Mouse (Mus musculus) MEL (cell line): ENCODE measurements around the gene Samd14. TPM values are rescaled to one million over a fixed set of nuclear protein-coding genes. Genes with fewer than 3 reads are reported as not detected.
A peak's percentile ranks its signal among the peaks of the same experiment; 100 is the strongest.

Source experiments
- DNase-seq: peaks from one replicate; pipeline ENCODE4 v3.0.0; 2011; ENCODE audit warnings: low read depth, low spot score
- H3K27ac ChIP-seq: 2 replicates; pipeline ENCODE4 v1.5.1; 2012; ENCODE audit warnings: low read depth, mild to moderate bottlenecking, control low read depth, low read length, moderate library complexity; ENCODE audit not compliant: control insufficient read depth
- H3K27me3 ChIP-seq, 2 experiments: fragments of 150-350 bp in 1 of 2; sonication (generic) in 1 of 2; 2 replicates each; pipeline ENCODE4 v1.6.1; 2012; ENCODE audit warnings: low read length in 2 of 2, mild to moderate bottlenecking in 2 of 2, improper control_type of control experiment in 1 of 2, moderate library complexity in 1 of 2; ENCODE audit not compliant: insufficient read depth in 2 of 2, control insufficient read depth in 1 of 2
- H3K36me3 ChIP-seq, 2 experiments: 2 replicates each; pipeline ENCODE4 v1.6.1; 2012 to 2014; ENCODE audit warnings: low read length in 2 of 2, improper control_type of control experiment in 1 of 2, inconsistent platforms in 1 of 2, mild to moderate bottlenecking in 1 of 2; ENCODE audit not compliant: insufficient read depth in 2 of 2, control insufficient read depth in 1 of 2
- H3K4me1 ChIP-seq, 2 experiments: fragments of 150-350 bp in 1 of 2; sonication (generic) in 1 of 2; 2 replicates each; pipeline ENCODE4 v1.6.1; 2012; ENCODE audit warnings: low read length in 2 of 2, improper control_type of control experiment in 1 of 2, mild to moderate bottlenecking in 1 of 2; ENCODE audit not compliant: insufficient read depth in 2 of 2, control insufficient read depth in 1 of 2
- H3K4me3 ChIP-seq, 2 experiments: fragments of 150-350 bp in 1 of 2; sonication (generic) in 1 of 2; 2 replicates each; pipeline ENCODE4 v1.5.1; 2012; ENCODE audit warnings: low read depth in 2 of 2, low read length in 2 of 2, mild to moderate bottlenecking in 2 of 2, moderate library complexity in 2 of 2, control low read depth in 1 of 2, improper control_type of control experiment in 1 of 2; ENCODE audit not compliant: control insufficient read depth in 1 of 2, insufficient read depth in 1 of 2
- H3K79me2 ChIP-seq: 2 replicates; pipeline ENCODE4 v1.6.1; 2012; ENCODE audit warnings: mild to moderate bottlenecking, low read length, moderate library complexity; ENCODE audit not compliant: control insufficient read depth, poor library complexity, insufficient read depth
- H3K9ac ChIP-seq: 2 replicates; pipeline ENCODE4 v1.6.1; 2012; ENCODE audit warnings: low read depth, mild to moderate bottlenecking, control low read depth, low read length, moderate library complexity; ENCODE audit not compliant: control insufficient read depth, poor library complexity, severe bottlenecking
- H3K9me3 ChIP-seq: fragments of 150-350 bp; sonication (generic); replicated peaks from 2 replicates; pipeline ENCODE4 v1.6.1; 2012; ENCODE audit warnings: mild to moderate bottlenecking, low read length, improper control_type of control experiment, moderate library complexity; ENCODE audit not compliant: insufficient read depth
- BHLHE40 ChIP-seq: IDR thresholded peaks from 2 replicates; pipeline ENCODE4 v1.6.1; 2012; ENCODE audit warnings: low read depth, mild to moderate bottlenecking, inconsistent platforms, low read length, improper control_type of control experiment, borderline replicate concordance
- CHD1 ChIP-seq: IDR thresholded peaks from 2 replicates; pipeline ENCODE4 v1.6.1; 2012; ENCODE audit warnings: low read depth, mild to moderate bottlenecking, inconsistent platforms, low read length, improper control_type of control experiment
- CHD2 ChIP-seq: IDR thresholded peaks from 2 replicates; pipeline ENCODE4 v1.6.1; 2011; ENCODE audit warnings: low read length, improper control_type of control experiment
- CTCF ChIP-seq, 3 experiments: IDR thresholded peaks in 2 of 3; conservative IDR thresholded peaks in 1 of 3; 2 replicates each; pipeline ENCODE4 v1.5.1; 2011 to 2012; ENCODE audit warnings: low read length in 3 of 3, low read depth in 2 of 3, mild to moderate bottlenecking in 2 of 3, improper control_type of control experiment in 1 of 3, inconsistent platforms in 1 of 3, mixed read lengths in 1 of 3, moderate library complexity in 1 of 3; ENCODE audit not compliant: control insufficient read depth in 1 of 3, insufficient read depth in 1 of 3, poor library complexity in 1 of 3, severe bottlenecking in 1 of 3
- E2F4 ChIP-seq: IDR thresholded peaks from 2 replicates; pipeline ENCODE4 v1.6.1; 2011; ENCODE audit warnings: low read depth, low read length, improper control_type of control experiment, borderline replicate concordance
- ELF1 ChIP-seq: IDR thresholded peaks from 2 replicates; pipeline ENCODE4 v1.6.1; 2014; ENCODE audit warnings: low read depth, mild to moderate bottlenecking, inconsistent platforms, low read length, improper control_type of control experiment, moderate library complexity
- EP300 ChIP-seq, 2 experiments: IDR thresholded peaks; 2 replicates each; pipeline ENCODE4 v1.6.1; 2011; ENCODE audit warnings: improper control_type of control experiment in 2 of 2, low read length in 2 of 2, low read depth in 1 of 2, mild to moderate bottlenecking in 1 of 2
- GABPA ChIP-seq: IDR thresholded peaks from 2 replicates; pipeline ENCODE4 v1.6.1; 2012; ENCODE audit warnings: low read depth, mild to moderate bottlenecking, inconsistent platforms, low read length, improper control_type of control experiment, moderate library complexity
- HCFC1 ChIP-seq: IDR thresholded peaks from 2 replicates; pipeline ENCODE4 v1.6.1; 2012; ENCODE audit warnings: low read depth, mild to moderate bottlenecking, inconsistent platforms, low read length, improper control_type of control experiment, moderate library complexity
- JUND ChIP-seq: IDR thresholded peaks from 2 replicates; pipeline ENCODE4 v1.6.1; 2011; ENCODE audit warnings: low read depth, mild to moderate bottlenecking, improper control_type of control experiment, low read length
- KAT2A ChIP-seq: conservative IDR thresholded peaks from 2 replicates; pipeline ENCODE4 v1.6.1; 2012; ENCODE audit warnings: low read depth, low read length, improper control_type of control experiment, inconsistent platforms
- MAX ChIP-seq: IDR thresholded peaks from 2 replicates; pipeline ENCODE4 v1.6.1; 2011; ENCODE audit warnings: low read length, improper control_type of control experiment
- MAZ ChIP-seq: IDR thresholded peaks from 2 replicates; pipeline ENCODE4 v1.6.1; 2012; ENCODE audit warnings: low read depth, mild to moderate bottlenecking, inconsistent platforms, low read length, improper control_type of control experiment
- MEF2A ChIP-seq: IDR thresholded peaks from 2 replicates; pipeline ENCODE4 v1.6.1; 2014; ENCODE audit warnings: low read depth, mild to moderate bottlenecking, inconsistent platforms, low read length, improper control_type of control experiment; ENCODE audit not compliant: poor library complexity, insufficient replicate concordance, severe bottlenecking; ENCODE audit errors: extremely low read depth
- MYC ChIP-seq: IDR thresholded peaks from 2 replicates; pipeline ENCODE4 v1.6.1; 2011; ENCODE audit warnings: low read depth, mild to moderate bottlenecking, low read length, improper control_type of control experiment, moderate library complexity
- NELFE ChIP-seq: IDR thresholded peaks from 2 replicates; pipeline ENCODE4 v1.6.1; 2011; ENCODE audit warnings: low read depth, low read length, improper control_type of control experiment
- NRF1 ChIP-seq: IDR thresholded peaks from 2 replicates; pipeline ENCODE4 v1.6.1; 2014; ENCODE audit warnings: low read depth, mild to moderate bottlenecking, inconsistent platforms, low read length, improper control_type of control experiment, moderate library complexity; ENCODE audit not compliant: poor library complexity, insufficient read depth, severe bottlenecking
- POLR2A ChIP-seq, 2 experiments: IDR thresholded peaks; 2 replicates each; pipeline ENCODE4 v1.6.1; 2011 to 2012; ENCODE audit warnings: low read length in 2 of 2, mild to moderate bottlenecking in 2 of 2, control low read depth in 1 of 2, improper control_type of control experiment in 1 of 2, low read depth in 1 of 2, moderate library complexity in 1 of 2; ENCODE audit not compliant: control insufficient read depth in 1 of 2, insufficient read depth in 1 of 2, poor library complexity in 1 of 2
- POLR2AphosphoS2 ChIP-seq: IDR thresholded peaks from 2 replicates; pipeline ENCODE4 v1.6.1; 2011; ENCODE audit warnings: low read length, improper control_type of control experiment
- POLR2AphosphoS5 ChIP-seq: IDR thresholded peaks from 2 replicates; pipeline ENCODE4 v1.6.1; 2012; ENCODE audit warnings: low read depth, borderline replicate concordance, mild to moderate bottlenecking, inconsistent platforms, low read length, moderate library complexity, mixed read lengths
- RAD21 ChIP-seq: IDR thresholded peaks from 2 replicates; pipeline ENCODE4 v1.6.1; 2011; ENCODE audit warnings: mild to moderate bottlenecking, low read depth, low read length, improper control_type of control experiment
- RCOR1 ChIP-seq: IDR thresholded peaks from 2 replicates; pipeline ENCODE4 v1.6.1; 2012; ENCODE audit warnings: low read depth, mild to moderate bottlenecking, inconsistent platforms, low read length, improper control_type of control experiment
- SIN3A ChIP-seq: IDR thresholded peaks from 2 replicates; pipeline ENCODE4 v1.6.1; 2012; ENCODE audit warnings: low read length, improper control_type of control experiment, inconsistent platforms
- TAL1 ChIP-seq: IDR thresholded peaks from 2 replicates; pipeline ENCODE4 v1.6.1; 2012; ENCODE audit warnings: mild to moderate bottlenecking, inconsistent platforms, low read length, moderate library complexity, mixed read lengths
- TBP ChIP-seq: IDR thresholded peaks from 2 replicates; pipeline ENCODE4 v1.8.0; 2011; ENCODE audit warnings: low read depth, low read length, improper control_type of control experiment
- UBTF ChIP-seq: IDR thresholded peaks from 2 replicates; pipeline ENCODE4 v1.6.1; 2012; ENCODE audit warnings: low read depth, mild to moderate bottlenecking, inconsistent platforms, low read length, improper control_type of control experiment, moderate library complexity, borderline replicate concordance; ENCODE audit not compliant: insufficient read depth
- USF1 ChIP-seq: IDR thresholded peaks from 2 replicates; pipeline ENCODE4 v1.6.1; 2014; ENCODE audit warnings: low read depth, mild to moderate bottlenecking, inconsistent platforms, low read length, improper control_type of control experiment, moderate library complexity
- ZC3H11A ChIP-seq: IDR thresholded peaks from 2 replicates; pipeline ENCODE4 v1.6.1; 2012; ENCODE audit warnings: low read depth, mild to moderate bottlenecking, inconsistent platforms, low read length, improper control_type of control experiment
- ZKSCAN1 ChIP-seq: IDR thresholded peaks from 2 replicates; pipeline ENCODE4 v1.6.1; 2012; ENCODE audit warnings: low read depth, mild to moderate bottlenecking, inconsistent platforms, low read length, improper control_type of control experiment, moderate library complexity
- ZMIZ1 ChIP-seq: IDR thresholded peaks from 2 replicates; pipeline ENCODE4 v1.6.1; 2012; ENCODE audit warnings: low read depth, mild to moderate bottlenecking, inconsistent platforms, low read length, improper control_type of control experiment, moderate library complexity
- ZNF384 ChIP-seq: IDR thresholded peaks from 2 replicates; pipeline ENCODE4 v1.6.1; 2012; ENCODE audit warnings: low read depth, mild to moderate bottlenecking, inconsistent platforms, low read length, improper control_type of control experiment
- polyA plus RNA-seq, 2 experiments: library from polyadenylated mRNA; stranded (reverse) in 1 of 2; unstranded in 1 of 2; fragments of >175 nt in 1 of 2; fragments of >200 nt in 1 of 2; gene quantifications; 2 replicates each; pipeline versions ENCODE4 v1.2.1 to v1.2.4; 2012; ENCODE audit warnings: low replicate concordance in 2 of 2, low read depth in 1 of 2; ENCODE audit not compliant: insufficient read length in 2 of 2, insufficient read depth in 1 of 2, missing spikeins in 1 of 2
- total RNA-seq: library from RNA; depleted of rRNA; stranded (reverse); fragments of 300-350 nt; gene quantifications from 2 replicates; pipeline ENCODE4 v1.2.3, GENCODE M21; 2012

Gene Samd14
- total and polyA plus RNA-seq, 3 experiments = 57.6 to 1,219 (median 101) TPM

DNA sequence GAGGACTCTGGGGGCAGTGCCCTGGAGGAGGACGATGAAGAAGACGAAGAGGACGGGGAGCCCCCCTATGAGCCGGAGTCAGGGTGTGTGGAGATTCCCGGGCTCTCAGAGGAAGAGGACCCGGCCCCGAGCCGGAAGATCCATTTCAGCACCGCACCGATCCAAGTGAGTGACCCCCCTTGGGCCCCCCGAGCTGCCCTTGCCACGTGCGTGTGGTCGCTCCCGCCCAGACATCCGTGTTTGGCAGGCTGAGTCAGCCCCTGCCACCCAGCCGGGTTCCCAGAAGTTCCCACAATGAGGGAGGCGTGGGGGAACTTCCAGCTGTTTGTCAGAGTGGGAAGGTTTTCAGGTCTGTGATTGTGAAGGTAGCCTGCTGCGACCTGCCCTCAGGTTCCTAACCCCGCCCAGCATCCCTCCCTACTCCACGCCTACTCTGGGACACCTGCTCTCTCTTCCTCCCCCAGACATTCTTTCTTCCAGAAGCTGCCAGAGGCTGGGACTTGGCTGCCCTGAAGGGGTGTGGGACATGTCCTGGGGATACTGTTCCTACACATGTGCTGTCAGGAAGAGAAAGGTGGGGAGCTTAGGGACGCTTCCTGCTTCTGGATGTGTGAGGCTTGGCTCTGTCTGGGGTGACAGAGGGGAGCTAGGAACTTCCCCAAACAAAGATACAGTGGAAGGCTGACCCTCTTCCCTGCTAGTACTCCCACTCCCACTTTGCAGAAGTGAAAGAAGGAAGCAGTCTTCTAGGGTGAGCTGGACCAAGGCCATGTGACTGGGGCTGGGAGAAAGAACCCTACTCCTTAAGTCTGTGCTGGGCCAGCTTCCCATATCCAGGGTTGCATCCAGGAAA lies 16.7 kb upstream of the Samd14 start (continued):
- TF ChIP-seq ZMIZ1 (no peak), UBTF (0 out of 2 replicates have a peak, but pooled peaks have one; percentile 7), CTCF (IDR thresholded peaks at IDR 0.05 in 2 of 3, conservative IDR thresholded peaks at IDR 0.05 in 1 of 3; ENCODE audit: control insufficient read depth in 1 of 3, insufficient read depth in 1 of 3, low read depth in 2 of 3, low read length in 3 of 3, poor library complexity in 1 of 3, severe bottlenecking in 1 of 3) (no peak), RAD21 (no peak), USF1 (peak; percentile 84), TAL1 (no peak), RCOR1 (peak; percentile 32; the same call in 1 of the 2 replicates), ZC3H11A (no peak), HCFC1 (no peak), ZKSCAN1 (no peak), ELF1 (peak; percentile 51), MEF2A (no peak), KAT2A (no peak), CHD1 (peak; percentile 21; the same call in 1 of the 2 replicates), MAX (peak; percentile 50), EP300 (IDR thresholded peaks at IDR 0.05; ENCODE audit: low read depth in 1 of 2, low read length in 2 of 2) (peak; percentile 28 to 60; a peak in 3 of 4 replicates), TBP (0 out of 2 replicates have a peak, but pooled peaks have one; percentile 0), NELFE (peak; percentile 50), GABPA (no peak), MYC (peak; percentile 66; the same call in 1 of the 2 replicates)
- TF ChIP-seq, all 39 proteins: peak for 16

DNA sequence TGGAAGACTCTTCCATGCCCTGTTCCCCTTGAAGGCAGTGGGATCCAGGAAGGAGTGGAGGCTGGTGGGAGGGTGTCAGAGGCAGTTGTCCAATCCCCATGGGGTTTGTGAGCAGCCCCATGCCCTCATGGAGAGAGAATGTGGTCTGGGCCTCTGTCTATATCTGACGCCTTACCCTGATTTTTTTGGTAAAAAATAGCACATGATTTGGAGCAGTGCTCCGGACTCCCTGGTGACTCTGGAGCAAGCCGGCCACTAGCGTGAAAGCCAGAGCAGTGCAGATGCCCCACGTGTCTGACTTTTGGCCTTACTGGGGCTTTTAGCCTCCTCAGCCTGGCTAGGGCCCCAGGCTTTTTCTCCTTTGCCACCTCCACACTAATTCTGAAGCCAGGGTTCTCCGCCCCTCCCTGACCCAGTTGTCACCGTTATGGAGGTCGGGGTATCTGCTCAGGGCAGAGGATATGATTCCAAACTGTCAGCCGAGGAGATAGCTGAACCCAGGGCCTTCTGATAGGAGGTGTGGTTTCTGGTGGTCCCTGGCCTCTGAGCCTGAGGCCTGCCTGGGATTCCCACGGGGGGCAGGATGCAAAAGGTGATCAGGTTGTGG lies 15.4 kb upstream of the Samd14 start:
- H3K4me3 ChIP-seq = peak overlapping the region; percentile 79 to 87
- peaks cover 38 to 61% of the 10 kb centered on the region in 2 experiments for H3K4me1 ChIP-seq
- peaks cover 90% of the 10 kb centered on the region for H3K79me2 ChIP-seq
- no peaks in the 10 kb centered on the region for H3K9me3 ChIP-seq
- peak; percentile 44 for DNase-seq
- H3K27me3 ChIP-seq = no peaks in the 10 kb centered on the region
- peak overlapping the region; percentile 97 for H3K9ac ChIP-seq
- peaks cover 3 to 47% of the 10 kb centered on the region in 2 experiments; a peak in 3 of 4 replicates for H3K36me3 ChIP-seq
- peak overlapping the region; percentile 75 for H3K27ac ChIP-seq
- TF ChIP-seq ZC3H11A (no peak), JUND (no peak), ZMIZ1 (0 out of 2 replicates have a peak, but pooled peaks have one; percentile 9), KAT2A (no peak), E2F4 (no peak), TBP (no peak), RCOR1 (no peak), POLR2AphosphoS2 (no peak), ZNF384 (no peak), MAZ (no peak; the same call in 1 of the 2 replicates), SIN3A (peak; percentile 68), UBTF (no peak), BHLHE40 (no peak), POLR2AphosphoS5 (no peak), NELFE (peak; percentile 26; the same call in 1 of the 2 replicates), CHD2 (no peak), POLR2A (IDR thresholded peaks at IDR 0.05; ENCODE audit: control insufficient read depth in 1 of 2, insufficient read depth in 1 of 2, low read depth in 1 of 2, low read length in 2 of 2, poor library complexity in 1 of 2) (no peak; a peak in 1 of 4 replicates), NRF1 (no peak), USF1 (no peak)
